Mouse (Mus musculus) embryo, embryonic 11.5 days (tissue): ENCODE data around the gene Xrcc1.
"Not testable (repeated sequence)": the region's sequence is repeated elsewhere in the genome, so short reads cannot be mapped to it uniquely, and the experiment has no call there.

Source experiments
- DNase-seq: peaks from one replicate; pipeline ENCODE4 v3.0.0-alpha.2; 2012; ENCODE audit warnings: low read depth, low spot score

Gene Xrcc1

GRCm38 (mm10) chr7:24546068-24546614, at the start of gene Xrcc1, which contains the start of gene Pinlyp:
Gene Xrcc1 (plus strand): TSS chr7:24546289.
Gene Pinlyp (minus strand): TSS chr7:24546118.
- DNase-seq: no peak

DNA sequence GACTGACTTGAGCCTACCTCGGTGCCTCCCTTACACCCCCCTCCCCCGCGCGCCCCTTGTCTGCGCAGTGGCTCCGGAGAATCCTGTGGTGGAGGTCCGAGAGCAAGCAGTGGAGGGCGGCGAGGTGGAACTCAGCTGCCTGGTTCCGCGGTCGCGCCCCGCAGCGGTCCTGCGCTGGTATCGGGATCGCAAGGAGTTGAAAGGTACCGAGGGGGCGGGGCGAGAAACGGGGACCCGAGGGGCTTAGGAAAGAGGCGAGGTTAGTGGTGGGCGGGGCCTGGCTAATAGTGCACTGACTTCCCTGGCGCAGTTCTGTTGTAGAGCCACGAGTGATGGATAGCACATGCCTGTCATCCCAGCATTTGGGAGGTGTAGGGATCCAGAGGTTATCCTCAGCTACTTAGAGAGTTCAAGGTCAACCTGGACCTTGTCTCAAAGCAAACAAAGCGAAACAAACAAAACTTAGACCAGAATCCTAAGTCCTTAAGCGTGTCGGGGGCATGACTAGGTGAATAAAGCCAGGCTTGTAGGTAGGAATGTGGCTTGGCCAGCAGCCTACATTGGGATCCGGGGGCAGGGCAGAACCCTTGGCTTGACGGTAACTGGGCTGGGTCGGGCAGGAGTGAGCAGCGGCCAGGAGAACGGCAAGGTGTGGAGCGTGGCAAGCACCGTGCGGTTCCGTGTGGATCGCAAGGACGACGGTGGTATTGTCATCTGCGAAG, 46.1 kb upstream of the Xrcc1 start:
- DNase-seq: no peak

GRCm38 (mm10) chr7:24500929-24501328, 45.2 kb upstream of the Xrcc1 start:
- DNase-seq: no peak

- no peak for DNase-seq
Measured at GRCm38 (mm10) chr7:24501492-24501891, 44.6 kb upstream of the Xrcc1 start.

DNA sequence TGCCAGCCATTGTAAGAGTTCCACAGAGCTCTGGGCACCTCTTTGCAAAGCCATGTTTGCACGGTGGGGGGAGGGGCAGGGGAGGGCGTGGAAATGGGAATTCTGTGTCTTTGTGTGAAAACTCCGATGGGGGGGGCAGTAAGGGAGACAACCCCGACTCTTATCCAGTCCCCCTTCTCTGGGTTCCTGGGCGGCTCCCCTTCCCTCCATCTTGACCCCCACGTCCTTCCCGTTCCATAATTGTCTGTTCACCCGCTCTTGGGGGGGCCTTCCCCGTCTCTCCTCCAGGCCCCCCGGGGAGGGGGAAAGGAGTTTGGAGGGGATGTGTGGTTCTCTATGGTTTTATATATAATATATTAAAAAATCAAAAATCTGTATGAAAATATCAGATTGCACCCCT, 42.1 kb upstream of the Xrcc1 start:
- DNase-seq: no peak

GRCm38 (mm10) chr7:24504868-24505267, 41.2 kb upstream of the Xrcc1 start:
- no peak for DNase-seq

DNA sequence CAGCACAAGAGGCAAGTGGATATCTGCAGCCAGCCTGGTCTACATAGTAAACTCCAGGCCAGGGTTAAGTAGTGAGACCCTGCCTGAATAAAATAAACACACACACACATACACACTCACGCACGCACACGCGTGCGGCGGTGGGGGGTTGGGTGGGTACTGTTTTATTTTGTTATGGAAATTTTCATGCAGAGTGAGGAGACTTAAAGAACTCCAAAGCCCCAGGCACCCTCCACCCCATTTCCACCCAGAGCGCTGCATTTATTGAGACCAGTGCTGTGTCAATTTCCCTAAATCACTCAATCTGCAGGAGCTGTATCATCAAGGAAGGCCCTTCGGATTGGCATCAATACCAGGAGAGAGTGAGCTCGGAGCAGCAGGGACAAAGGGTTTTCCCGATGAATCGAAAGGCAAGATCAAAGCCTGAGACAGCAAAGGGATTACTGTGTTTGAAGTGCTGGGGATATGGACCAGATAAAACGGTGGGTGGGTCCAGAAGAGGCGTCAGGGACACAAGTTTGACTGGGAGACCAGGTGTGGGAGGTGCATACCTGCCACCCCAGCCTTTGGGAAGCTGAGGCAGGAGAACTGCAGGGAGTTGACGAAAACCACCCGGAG, 40.5 kb upstream of the Xrcc1 start:
- DNase-seq: no peak

GRCm38 (mm10) chr7:24506065-24506459, 40.0 kb upstream of the Xrcc1 start:
- DNase-seq: no peak

DNA sequence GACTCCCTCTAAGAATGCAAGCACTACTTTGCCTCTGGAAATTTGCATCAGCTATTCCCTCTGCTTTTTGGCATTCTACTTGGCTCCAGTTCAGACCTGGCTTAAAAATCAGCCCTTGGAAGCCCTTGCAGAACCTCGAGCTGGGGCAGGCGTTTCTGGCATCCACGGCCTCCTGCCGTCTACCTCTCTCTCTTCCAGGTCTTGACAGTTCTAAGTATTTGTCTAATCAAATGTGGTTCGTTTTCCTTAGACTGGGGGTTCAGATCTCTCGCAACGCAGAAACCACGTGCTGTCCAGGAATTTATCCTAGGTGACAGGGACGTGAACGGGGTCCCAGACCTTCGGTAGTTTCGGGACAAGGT, 39.6 kb upstream of the Xrcc1 start:
- no peak for DNase-seq

- peak; percentile 78 for DNase-seq
Measured at GRCm38 (mm10) chr7:24506838-24507725, 39.0 kb upstream of the Xrcc1 start, which contains the start of gene Zfp428. Gene Zfp428 (plus strand): TSS chr7:24507006.

DNA sequence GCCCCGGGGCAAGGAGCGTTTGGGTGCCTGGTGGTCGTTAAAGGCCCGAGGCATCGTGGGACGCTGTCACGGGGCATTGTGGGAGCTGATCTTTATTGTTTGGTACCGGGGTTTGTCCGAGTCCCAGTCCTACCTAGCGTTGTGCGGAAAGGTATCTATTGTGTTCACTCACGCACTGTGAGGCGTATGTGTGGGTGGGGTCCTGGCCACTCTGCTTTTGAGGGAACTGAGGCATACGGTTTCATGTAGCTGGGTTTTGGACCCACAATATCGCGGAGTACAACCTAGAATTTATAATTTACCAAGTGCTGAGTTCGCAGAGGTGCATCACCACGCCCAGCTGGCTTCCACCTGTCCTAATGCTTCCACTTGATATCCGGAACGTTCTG, 38.4 kb upstream of the Xrcc1 start:
- no peak for DNase-seq

DNA sequence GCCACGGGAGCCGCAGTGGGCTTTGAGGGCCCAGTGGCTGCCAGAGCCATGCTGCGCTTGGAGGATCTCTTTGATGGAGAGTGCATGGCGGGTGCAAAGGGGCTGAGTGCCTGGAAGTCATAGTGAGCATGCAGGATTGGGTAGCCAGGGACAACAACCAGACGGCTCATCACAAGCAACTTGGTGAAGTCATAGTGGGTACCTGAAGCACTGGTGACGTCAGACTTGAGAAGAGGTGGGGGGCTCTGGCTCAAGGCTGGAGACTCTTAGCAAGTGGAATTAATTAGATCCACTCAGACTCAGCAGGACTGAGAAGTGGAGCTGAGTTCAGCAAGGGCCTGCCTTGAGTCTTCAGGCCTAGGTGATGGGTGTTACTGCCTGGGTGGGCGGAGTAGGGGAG, 33.7 kb upstream of the Xrcc1 start, which contains the start of gene AC161166.1:
Gene AC161166.1 (minus strand): TSS at position 101 of the 400 bp plus-strand sequence.
- DNase-seq: no peak

DNA sequence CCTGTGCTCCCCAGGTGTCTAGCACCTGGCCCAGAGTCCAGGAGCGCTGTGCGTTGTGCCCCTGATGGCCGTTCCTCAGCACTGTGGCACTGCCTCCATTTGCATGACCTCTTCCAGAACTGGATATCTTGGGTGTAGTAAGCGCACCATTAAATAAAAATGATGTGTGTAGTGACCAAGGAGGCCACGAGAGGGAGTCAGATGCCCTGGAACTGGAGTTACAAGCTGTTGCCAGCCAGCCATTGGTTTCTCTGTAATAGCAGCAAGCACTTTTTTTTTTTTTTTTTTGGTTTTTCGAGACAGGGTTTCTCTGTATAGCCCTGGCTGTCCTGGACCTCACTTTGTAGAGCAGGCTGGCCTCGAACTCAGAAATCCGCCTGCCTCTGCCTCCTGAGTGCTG, 29.8 kb upstream of the Xrcc1 start:
- not testable (repeated sequence) for DNase-seq

DNA sequence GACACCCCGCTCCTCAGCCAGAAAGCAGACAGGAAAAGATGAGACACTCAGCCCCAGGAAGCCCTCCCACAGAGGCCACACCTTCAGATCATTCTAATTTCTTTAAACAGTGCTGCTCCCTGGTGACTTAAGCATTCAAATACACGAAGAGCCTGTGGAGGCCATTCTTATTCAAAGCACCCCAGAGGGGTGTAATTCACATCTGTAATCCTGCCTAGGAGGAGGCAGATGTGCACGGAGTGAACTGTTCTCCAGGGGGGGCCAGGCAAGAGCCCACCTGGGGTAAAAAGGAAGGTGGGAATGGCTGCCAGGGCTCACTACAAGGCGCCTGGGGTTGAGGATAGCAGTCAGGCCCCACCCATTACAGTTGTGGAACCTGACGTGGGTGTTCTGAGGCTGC, 29.0 kb upstream of the Xrcc1 start:
- no peak for DNase-seq

- DNase-seq: no peak
Measured at GRCm38 (mm10) chr7:24517654-24518053, 28.4 kb upstream of the Xrcc1 start.

GRCm38 (mm10) chr7:24519130-24519529, 27.0 kb upstream of the Xrcc1 start:
- DNase-seq: no peak

DNA sequence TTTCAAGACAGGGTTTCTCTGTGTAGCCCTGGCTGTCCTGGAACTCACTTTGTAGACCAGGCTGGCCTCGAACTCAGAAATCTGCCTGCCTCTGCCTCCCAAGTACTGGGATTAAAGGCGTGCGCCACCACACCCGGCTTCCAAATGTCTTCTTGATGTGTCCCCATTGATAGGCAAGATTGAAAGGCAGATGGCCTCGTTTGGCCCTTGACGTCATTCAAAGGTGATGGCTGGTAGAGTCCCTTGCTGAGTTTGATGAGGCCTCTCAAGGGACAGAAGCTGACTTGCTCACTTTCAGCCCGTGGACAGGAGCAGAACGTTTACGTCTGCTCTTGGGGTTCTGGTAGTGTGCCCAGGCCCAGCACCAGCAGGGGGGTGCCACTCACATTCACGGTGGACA, 26.0 kb upstream of the Xrcc1 start:
- DNase-seq: not testable (repeated sequence)

GRCm38 (mm10) chr7:24522805-24523204, 23.3 kb upstream of the Xrcc1 start:
- DNase-seq: no peak

GRCm38 (mm10) chr7:24523723-24524122, 22.4 kb upstream of the Xrcc1 start:
- DNase-seq: no peak

DNA sequence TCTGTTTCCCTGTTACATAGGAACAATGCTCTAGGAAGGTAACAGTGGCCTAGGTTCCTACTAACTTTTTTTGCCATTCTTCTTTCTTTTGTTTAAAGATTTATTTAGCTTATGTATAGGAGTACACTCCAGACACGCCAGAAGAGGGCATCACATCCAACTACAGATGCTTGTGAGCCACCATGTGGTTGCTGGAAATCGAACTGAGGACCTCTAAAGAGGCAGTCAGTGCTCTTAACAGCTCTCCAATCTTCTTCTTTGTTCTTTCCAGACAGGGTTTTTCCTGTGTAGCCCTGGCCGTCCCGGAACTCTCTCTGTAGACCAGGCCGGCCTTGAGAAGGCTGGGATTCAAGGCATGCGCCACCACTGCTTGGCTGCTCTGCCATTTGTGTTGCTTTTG, 21.1 kb upstream of the Xrcc1 start:
- no peak for DNase-seq

DNA sequence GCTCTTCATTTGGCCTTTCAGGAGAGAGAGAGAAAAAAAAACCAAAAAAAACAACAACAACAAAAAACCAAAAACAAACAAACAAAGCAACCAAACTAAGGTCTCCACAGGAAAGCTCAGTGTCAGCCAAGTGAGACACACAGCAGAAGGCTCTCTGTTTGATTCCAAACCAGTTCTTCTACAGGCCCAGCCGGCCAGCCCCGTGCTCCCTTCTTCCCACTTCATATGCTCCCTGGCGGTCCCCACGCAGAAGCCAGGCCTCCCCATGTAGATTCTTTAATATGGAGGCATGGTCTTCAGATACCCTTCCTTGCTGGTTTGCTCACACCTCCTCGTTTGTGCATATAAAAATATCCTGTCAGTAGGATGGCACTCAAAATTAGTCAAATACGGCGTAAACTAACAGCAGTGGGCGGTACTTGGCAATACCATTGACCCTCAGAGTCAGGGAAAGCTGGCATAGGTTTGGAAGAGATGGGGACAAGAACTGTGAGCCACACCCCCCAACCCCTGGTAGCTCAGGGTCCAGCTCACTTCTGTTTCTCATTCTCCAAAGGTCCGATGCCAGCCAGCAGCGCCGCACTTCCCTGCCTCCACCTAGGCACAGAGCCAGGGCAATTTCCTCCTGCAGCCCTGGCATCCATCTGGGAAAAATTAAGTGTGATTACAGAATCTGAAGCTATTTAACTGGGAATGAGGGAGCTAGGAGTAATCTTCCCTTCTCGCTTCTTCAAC, 20.2 kb upstream of the Xrcc1 start:
- DNase-seq: no peak
